Mouse (Mus musculus) neural tube, embryonic 10.5 days (tissue): ENCODE data around the gene Runx3.
"Not testable (repeated sequence)": the region's sequence is repeated elsewhere in the genome, so short reads cannot be mapped to it uniquely, and the experiment has no call there.

Experiments
- DNase-seq: peaks from one replicate; pipeline ENCODE4 v3.0.0-alpha.2; 2017; ENCODE audit warnings: low spot score; ENCODE audit errors: extremely low spot score

The Runx3 gene

GRCm38 (mm10) chr4:135167816-135168527, 47.5 kb downstream of the Runx3 start:
- no peak for DNase-seq

DNA sequence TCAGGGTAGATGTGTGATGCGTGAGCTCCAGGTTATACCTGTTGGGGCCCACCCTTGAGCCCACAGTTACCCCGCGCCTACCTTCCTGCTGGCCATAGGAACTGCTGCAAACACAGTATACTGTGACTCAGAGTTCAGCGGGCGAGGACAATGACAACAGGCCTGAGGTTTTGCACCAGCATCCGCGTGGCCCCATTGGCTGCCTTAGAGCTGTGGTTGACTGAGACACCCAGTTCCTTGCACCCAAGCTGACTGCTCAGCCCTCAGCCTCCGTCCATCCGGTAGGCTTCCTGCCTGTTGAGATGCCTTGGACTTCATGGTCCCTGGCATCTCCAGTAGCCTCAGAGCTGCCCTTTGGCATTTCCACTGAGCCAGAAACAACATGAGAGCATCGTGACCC, 48.6 kb downstream of the Runx3 start:
- no peak for DNase-seq

DNA sequence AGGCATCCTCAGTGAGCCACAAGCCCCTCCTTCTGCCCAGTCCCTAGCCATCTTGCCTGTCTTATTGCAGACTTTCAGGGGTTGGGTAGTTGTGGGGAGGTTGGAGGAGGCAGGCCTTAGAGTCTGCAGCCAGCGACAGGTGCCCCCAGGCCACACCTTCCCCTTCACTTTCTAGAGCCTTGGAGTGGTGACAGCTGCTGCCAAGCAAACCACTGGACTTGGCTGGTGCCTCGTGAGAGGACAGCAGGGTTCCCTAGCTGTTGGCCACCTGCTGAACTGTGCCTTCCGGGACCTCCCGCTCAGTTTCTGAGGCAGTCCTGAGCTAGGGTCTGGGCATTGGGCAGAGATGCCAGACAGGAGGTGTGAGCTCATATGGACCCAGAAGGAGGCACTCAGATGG, 49.0 kb downstream of the Runx3 start:
- DNase-seq = no peak

DNA sequence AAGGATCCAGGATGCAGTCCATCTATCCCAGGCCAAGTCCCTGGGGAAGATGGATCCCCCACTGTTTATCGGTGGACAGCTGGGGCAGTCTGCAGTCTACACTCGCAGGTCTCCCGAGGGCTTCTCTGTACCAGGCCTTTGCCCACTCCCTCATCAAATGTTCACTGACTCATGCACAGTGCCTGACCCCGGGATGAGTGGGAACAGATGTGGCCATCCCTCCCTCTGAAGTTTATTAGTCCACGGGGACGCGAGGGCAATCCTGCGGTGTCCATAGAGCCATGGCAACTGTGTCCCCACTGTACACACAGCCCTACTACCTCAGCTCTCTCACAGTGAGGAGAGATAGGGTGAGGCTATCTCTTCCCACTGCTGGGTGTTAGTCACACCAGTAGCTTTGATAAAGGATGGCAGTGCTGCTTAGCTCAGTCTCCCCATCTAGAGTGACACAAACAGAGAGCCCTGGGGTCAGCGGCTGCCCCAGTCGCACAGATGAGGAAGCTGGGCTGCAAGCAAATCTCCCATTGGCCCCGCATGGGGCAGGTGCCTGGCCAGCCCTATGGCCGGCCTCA, 50.9 kb downstream of the Runx3 start:
- DNase-seq = no peak

DNA sequence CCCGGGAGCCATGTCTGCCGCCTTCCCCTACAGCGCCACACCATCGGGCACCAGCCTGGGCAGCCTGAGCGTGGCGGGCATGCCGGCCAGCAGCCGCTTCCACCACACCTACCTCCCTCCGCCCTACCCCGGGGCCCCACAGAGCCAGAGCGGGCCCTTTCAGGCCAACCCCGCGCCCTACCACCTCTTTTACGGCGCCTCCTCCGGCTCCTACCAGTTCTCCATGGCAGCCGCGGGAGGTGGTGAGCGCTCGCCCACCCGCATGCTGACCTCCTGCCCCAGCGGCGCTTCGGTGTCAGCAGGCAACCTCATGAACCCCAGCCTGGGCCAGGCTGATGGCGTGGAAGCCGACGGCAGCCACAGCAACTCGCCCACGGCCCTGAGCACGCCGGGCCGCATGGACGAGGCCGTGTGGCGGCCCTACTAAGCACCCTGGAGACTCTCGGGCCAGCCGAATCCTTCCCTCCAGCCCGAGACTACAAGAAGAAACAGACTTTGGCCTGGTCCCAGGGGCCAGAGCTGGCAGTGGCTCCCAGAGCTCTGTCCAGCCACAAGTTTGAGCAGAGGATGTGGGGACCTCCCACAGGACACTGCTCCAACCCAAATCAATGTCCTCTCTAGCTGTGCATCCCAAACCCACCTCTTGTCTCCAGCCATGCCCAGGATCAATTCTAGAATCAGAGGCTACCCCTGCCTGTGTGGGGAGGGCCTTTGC, 55.1 kb downstream of the Runx3 start:
- peak; percentile 54 for DNase-seq

DNA sequence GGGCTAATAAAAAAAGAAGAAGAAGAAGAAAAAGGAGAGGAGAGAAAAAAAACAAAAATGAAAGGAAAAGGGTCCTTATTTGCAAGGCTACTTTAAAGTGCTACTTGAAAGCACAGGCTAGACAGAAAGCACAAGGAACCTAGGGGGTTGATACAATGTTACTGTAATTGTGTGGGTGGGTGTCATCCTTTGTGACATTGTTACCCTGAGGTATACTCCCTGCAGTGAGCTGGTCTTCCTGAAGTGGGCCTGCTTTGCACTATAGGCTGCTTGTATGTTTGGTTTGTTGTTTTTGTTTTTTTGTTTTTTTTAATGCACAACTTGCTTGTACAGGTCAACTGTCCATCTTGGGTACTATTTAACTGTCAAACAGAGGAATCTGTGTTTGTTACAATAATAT, 57.1 kb downstream of the Runx3 start:
- no peak for DNase-seq

GRCm38 (mm10) chr4:135179077-135179481, 58.6 kb downstream of the Runx3 start:
- no peak for DNase-seq

GRCm38 (mm10) chr4:135181819-135182218, 61.4 kb downstream of the Runx3 start:
- DNase-seq = no peak

- not testable (repeated sequence) for DNase-seq
Measured at GRCm38 (mm10) chr4:135184277-135184676, 63.8 kb downstream of the Runx3 start.

DNA sequence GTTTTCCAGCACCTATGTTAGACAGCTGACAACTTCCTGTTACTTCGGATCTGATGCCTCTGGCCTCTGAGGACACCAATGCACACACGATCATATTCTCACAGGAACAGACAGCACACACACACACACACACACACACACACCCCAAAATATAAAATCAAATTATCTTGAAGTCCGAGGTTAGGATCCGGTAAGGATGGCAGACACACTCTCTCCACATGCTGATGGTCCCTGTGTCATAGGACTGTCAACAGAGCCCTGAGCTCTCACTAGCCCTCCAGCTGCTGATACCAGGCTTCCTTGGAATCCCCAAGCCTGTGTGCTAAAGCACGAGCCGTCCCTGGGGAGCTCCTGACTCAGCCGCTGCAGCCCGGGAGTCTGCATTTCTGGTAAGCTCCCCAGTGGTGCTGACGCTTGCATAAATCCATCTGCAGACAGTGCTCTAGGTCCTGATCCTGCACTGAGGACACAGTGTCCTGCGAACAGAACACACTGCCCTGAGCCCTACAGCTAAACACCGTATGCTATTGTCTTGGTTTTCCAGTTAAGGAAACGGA, 69.1 kb downstream of the Runx3 start:
- no peak for DNase-seq

DNA sequence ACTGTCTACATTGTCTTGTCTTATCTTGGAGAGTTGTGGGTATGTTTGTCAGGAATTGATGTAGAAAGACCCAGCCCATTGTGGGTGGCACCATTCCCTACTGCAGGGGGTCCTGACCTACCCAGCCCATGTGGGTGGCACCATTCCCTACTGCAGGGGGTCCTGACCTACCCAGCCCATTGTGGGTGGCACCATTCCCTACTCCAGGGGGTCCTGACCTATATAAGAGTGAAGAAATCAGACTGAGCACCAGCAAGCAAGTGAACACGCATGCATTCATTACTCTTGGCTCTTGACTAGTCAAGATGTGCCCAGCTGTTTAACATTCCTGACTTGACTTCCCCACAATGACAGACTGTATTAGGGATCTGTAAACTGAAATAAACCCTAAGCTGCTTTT, 69.9 kb downstream of the Runx3 start:
- no peak for DNase-seq

GRCm38 (mm10) chr4:135191185-135191584, 70.7 kb downstream of the Runx3 start:
- DNase-seq = no peak

GRCm38 (mm10) chr4:135191604-135192003, 71.2 kb downstream of the Runx3 start:
- DNase-seq = no peak

GRCm38 (mm10) chr4:135192841-135193240, 72.4 kb downstream of the Runx3 start:
- no peak for DNase-seq

- no peak for DNase-seq
Measured at GRCm38 (mm10) chr4:135197857-135198256, 77.4 kb downstream of the Runx3 start.

GRCm38 (mm10) chr4:135201771-135202170, 81.3 kb downstream of the Runx3 start:
- DNase-seq = no peak

- peak; percentile 37 for DNase-seq
Measured at GRCm38 (mm10) chr4:135203279-135203678, 82.8 kb downstream of the Runx3 start.

- peak; percentile 21 for DNase-seq
Measured at GRCm38 (mm10) chr4:135203806-135204560, 83.5 kb downstream of the Runx3 start.

DNA sequence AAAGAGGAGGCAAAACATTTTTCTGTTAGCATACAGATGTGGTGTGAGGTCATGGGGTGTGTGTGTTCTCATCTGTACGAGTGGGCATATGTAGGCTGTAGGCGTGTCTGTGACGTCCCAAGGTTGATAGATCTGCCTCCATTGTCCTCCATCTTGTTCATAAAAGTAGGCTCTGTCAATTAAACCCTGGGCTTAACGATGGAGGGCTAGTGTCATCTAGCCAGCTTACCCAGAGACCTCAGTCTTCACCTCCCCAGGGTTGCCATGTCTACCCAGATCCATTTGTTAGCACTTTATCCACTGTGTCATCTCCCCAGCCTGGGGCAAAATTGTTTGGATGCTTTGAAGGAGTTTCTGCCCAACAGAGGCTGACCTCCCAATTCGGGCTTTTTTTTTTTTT, 84.2 kb downstream of the Runx3 start:
- DNase-seq = no peak

DNA sequence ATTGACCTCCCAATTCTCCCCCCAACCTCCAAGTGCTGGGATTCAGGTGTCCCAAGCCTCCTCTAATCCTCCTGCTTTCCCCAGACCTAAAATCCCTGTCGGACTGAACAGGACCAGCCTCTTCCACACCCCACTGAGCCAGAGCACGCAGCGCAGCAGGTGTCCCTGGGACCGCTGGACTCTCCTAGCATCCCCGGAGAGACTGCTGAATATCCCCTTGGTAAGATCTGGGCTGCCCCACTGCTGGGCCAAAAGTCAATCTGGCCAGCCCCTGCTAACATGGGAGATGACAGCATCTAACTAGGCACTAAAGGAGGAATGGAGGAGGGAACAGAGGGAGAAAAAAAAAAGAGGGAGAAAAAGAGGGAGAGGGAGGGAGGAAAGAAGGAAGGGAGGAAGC, 84.8 kb downstream of the Runx3 start:
- DNase-seq = no peak

GRCm38 (mm10) chr4:135205711-135206600, 85.5 kb downstream of the Runx3 start:
- DNase-seq = peak; percentile 89
